Mouse (Mus musculus) left cerebral cortex, adult 11 months (tissue): ENCODE results near the gene Plekha8.

Experiments used
- DNase-seq: peaks from one replicate; pipeline ENCODE4 v3.0.0; 2022; ENCODE audit warnings: low spot score

Gene Plekha8

DNA sequence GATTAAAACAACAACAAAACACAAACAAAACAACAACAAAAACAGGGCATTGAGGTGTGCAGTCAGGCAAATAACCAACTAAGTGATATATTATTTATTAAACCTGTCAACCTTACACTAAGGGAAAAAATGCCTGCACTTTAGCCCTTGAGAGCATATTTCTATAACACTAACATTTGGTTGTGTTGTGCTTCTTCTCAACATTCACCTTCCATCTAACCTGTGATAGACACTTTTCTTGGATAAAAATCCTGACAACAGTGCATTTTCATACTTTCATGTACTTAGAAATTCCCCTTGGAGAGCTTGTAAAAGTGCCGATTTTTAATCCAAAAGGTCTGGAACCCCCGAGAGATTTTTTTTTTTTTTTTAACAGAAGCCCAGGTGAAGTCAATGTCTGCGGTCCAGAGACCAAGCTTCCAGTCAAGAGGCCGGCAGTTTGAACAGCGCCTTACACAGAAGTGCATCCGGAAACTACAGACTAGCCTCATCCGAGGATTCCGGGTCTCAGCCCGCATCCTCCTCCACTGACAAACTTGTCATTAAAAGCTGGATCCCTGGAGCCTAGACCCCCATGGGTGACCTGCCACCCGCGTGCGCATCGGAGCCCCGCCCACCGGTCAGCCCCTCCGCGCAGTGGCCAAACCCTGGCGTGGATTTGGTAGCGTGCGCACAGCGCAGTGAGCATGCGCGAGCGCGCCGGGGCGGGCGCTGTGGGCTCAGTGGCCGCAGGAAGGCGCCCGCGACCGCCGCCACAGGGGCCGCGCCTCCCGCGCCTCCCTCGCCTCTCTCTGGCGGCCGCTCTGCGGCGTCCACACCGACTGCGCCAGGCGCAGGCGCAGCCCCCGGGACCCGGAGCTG is at the start of gene Plekha8:
Gene Plekha8, plus strand, starts transcription at position 643 of the 861 bp plus-strand sequence.
- DNase-seq: peak; percentile 82

DNA sequence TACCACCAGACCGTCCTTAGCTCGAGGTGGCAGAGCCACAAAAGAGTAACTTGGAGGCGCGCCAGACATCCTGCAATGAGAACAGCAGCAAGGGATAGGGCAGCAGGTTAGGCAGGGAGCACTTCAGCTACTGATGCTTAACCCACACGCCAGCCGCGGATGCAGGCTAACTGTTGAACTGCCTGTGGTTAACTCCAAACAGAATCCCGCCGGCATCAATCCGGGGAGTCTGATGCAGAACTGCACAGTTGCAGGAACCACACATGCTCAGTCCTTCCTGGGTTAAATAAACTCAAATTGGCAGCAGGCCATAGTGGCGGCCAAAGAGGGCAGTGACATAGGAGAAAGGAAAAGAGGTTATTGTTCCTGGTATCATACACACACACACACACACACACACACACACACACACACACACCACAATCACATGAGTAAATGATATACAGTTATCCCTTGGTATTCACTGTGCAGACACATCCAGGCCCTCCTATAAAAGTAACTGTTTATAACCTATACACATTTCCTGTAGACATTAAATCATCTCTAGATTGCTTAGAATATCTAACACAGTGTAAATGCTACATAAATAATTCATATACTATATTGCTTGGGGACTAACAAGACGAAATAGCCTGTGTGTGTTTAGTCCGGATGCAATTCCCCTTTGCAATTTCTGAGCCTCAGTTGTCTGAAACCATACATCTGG is 46.4 kb upstream of the Plekha8 start:
- DNase-seq: no peak

DNA sequence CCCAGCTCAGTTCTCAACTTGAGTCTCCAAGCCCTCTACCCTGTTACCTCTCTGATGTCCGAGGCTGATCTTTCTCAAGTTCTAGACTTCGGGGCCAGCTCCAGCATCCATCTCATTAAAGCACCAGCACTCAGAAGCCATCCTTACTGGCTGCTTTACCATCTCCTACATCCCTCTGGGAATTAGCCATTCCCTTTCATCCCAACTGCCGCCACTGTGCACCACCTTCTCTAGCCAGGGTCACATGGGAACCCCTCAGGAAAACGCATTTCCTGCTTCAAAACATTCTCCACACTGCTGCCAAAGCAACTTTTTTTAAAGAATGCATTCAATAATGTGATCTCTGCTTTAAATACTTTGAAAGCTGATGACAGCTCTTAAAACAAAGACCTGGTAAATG is 45.6 kb upstream of the Plekha8 start:
- no peak for DNase-seq

DNA sequence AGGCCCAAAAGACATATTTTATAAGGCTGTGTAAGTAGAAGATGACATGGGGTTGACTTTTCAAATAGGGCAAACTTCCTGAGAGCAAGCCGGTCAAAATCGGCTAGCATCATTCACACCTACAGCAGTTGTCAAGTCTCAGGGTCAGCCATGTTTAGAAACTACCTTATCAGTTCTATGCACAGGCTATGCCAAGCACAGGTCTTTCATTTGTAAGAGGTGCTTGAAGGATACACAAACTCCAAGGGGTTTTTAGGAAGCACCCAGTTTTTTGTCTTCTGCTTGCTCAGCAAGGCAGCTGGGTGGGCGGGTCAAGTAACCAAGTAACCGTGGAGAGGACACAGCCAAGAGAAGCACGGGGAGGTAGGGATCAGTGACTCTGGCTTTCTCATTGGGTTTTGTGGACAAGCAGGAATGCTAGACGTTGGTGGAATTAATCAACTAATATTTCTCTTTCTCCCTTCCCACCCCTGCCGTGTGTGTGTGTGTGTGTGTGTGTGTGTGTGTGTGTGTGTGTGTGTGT is 44.0 kb upstream of the Plekha8 start:
- DNase-seq: no peak

DNA sequence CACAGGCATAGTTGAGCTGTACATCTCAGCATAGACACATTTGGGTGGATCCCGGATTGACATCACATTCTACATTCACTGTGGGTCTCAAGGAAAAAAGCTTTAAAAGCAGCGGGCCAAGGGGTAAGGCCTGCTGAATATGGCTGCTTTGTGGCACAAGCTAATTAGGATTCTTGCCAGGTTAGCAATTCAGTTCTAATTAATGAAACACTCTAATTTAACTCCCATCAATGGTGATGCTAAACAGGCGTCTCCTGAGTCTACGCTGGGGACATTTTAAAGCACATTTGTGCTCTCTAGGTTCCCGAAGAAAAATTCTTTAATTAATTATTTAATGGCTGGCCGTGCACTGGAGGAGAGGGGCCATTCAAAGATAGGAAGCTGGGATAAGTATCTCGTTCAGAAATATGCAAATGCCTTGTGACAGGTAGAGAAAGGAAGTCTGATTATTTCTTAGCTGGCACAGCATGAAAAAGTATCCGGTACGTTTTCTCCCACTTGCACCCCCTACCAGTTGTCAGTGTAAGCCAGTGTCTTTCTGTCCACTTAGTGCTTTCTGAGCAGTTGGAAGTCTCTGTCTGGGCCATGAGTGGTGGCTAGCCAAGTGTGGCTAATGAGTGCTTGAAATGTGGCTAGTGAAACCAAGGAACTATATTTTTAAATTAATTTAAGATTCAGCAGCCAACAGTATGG is 42.0 kb upstream of the Plekha8 start:
- DNase-seq: no peak

DNA sequence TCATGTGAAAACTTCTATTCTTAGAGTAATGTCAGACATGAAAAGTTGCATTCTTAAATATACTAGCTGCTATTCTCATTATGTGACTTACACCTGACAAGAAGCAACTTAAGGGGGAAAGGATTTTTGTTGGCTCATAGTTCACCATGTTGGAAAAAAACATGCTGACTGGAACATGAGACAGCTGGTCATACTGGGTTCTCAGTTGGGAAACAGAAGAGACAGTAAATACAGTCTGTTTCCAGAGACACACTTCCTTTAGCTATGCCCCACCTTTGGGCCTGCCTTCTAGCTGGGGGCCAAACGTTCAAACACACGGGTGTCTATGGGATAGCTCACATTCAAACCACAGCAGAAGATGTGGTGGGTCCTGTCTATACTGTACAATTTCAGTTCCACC is 41.3 kb upstream of the Plekha8 start:
- DNase-seq: no peak

DNA sequence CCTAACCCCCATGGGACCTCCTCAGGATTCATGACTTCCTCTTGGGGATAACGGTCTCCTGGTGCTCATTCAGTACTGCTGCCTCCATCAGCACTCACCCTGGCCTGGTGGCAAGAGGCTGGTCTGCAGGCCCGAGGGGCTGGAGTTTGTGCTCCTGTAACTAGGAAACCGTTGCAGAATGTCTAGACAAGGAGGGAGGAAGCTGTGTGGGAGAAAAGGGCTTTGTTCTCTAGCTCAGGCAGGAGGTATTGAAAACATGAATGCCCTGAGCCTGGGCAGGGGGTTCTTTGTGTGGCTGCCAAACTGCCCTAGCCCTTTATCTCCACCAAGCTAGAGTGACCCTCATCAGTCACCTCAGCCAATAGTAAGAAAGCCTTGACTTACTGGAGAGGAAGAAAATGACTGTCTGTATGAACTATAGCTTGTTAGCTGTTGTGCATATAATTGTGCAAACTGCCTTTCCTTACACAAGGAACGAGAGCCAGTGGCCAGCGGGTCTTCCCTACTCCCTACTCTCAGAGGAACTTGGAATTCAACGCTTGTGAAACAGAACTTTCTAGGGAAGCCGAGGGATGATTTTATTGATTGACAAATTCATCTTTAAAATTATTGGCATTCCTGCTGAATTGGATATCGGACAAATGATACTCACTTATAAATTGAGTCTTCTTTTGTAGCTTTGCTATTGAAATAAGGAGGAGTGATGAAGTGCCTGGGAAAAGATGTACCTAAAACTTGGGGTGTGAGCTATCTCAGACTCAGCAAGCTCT is 40.4 kb upstream of the Plekha8 start:
- no peak for DNase-seq

DNA sequence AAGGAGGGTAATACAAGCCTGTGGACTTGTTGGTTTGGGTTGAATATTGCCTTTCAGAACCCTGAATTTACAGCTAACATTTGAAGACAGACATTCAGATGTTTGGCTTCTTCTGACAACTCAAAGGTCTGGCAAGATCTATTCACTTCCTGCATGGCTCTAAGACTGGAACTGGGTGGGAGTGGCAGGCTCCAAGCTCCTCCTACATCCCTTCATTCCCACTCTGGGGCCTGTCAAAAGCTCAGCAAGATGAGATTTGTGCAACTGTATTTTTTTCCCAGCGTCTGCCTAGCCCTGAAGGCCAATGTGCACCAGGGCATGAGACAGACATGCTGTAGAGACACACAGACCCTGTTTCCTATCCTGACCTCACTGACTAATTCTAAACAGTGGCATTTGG is 39.1 kb upstream of the Plekha8 start:
- no peak for DNase-seq

DNA sequence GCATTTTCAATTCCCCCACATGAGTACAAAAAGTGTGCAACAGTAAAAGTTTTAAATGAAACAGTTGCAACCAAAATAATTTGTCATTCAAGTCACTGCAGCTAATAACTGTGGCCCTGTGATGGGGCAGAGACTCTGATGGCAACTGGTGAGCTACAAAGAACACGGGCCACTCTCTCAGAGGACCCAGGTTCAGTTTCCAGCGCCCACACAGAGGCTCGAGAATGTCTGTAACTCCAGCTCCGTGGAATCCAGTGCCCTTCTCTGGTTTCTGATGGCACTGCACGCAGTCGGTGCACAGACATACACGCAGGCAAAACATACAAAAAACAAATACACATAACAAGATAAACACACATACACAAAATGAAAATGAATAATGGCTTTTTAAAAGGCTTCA is 37.2 kb upstream of the Plekha8 start:
- DNase-seq: no peak

DNA sequence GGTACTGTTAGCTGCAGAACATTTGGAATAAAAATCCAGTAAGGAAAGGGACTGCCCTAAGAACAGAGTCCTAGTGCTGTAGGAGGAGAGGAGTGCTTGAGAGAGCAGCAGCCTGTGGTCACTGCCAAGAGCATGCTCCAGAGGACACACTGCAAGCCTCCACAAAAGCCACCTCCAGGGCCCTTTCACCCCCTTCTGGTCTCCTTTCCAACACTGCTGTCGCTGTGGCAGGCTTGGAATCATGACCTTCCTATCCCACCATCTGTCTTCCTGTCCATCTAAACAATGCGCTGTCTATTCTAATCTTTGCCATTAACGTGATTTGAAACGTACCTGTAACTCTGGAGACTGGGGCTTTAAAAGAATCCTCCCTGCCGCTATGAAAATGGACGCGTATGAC is 36.4 kb upstream of the Plekha8 start:
- no peak for DNase-seq

DNA sequence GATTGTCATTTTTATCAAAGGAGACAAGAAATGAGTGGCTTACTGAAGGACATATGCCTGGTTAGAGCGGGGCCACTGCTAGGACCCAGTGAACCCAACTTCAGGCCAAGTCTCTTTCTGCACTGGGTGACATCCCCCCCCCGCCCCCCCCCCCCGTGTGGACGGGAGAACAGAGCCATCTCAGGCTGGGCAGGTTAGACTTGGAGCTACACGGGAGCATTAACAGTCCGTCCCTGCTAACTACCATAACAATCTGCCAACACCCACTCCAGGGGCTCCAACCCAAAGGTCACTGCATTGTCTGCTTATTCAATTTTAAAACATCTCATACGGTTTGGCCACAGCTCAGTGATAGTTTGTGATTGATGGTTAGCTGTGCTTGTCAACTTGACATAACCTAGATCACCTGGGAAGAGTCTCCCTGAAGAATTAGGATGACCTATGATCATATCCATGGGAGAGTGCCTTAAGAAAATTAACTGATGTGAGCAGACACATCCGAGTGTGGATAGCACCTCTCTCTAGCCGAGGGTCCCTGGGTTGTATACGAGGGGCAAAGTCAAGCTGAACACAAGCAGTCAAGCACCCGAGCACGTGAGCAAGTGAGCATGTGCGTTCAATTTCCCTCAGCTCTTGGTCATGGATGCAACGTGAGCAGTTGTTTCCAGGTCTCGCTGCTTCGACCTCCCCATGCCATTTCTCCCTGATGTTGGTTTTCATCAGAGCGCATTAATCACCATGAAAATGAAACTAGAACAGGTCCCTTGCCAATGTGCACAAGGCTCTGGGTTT is 32.7 kb upstream of the Plekha8 start:
- DNase-seq: no peak

DNA sequence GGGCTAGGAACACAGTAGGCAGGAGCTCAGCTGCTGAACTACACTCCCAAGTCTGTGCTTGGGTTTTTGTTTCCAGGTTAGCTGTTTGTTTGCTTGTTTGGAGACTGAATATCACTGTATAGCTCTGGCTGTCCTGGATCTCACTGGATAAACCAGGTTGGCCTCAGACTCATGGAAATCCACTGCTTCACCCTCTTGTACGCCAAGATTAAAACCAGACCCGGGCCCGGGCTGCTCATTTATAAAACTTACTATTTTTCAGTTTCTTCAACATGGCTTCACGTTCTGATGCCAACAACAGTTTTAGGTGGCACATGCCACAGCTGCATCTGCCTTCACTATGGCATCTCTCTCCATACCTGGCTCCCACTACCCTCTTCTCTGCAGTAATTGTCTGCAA is 31.4 kb upstream of the Plekha8 start:
- DNase-seq: no peak

DNA sequence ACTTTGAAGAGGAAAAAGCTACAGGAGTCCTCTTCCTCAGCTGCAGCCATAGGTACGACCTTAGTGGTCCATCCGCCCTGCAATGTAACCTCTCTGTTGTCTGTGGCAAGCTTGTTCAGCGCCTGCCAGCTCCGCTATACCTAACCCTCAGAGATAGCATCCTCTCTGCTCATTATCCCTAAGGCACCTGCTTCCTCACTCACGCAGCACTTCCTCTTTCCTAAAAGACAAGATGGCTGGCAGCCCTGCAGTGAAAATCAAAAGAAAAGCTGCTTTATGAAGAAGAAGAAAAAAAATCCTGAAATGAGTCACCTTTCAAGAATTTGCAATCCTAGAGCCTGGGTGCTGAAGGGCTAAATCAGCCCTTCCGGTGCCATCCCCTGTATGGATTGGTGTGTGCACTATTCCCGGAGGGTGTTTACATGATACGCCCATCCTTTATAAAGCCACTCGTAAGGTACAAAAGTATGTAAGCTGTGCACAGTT is 30.4 kb upstream of the Plekha8 start:
- DNase-seq: no peak

DNA sequence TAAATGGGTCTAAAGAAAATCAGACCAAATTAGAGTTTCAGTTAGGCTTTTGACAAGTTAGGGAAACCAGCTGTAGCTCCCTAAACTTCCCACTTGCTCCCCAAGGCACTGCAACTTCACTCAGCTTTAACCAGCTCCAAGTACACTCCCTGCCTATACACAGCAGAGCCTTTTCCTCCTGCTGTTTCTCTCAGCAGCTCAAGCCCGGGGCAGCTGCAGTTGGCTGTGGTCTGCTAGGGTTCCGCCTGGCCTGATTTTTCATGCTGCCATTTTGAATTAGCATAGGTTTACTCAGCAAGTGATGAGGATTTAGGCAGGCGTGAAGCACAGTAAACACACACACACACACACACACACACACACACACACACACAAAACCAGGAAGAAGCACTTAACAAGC is 29.9 kb upstream of the Plekha8 start:
- no peak for DNase-seq

DNA sequence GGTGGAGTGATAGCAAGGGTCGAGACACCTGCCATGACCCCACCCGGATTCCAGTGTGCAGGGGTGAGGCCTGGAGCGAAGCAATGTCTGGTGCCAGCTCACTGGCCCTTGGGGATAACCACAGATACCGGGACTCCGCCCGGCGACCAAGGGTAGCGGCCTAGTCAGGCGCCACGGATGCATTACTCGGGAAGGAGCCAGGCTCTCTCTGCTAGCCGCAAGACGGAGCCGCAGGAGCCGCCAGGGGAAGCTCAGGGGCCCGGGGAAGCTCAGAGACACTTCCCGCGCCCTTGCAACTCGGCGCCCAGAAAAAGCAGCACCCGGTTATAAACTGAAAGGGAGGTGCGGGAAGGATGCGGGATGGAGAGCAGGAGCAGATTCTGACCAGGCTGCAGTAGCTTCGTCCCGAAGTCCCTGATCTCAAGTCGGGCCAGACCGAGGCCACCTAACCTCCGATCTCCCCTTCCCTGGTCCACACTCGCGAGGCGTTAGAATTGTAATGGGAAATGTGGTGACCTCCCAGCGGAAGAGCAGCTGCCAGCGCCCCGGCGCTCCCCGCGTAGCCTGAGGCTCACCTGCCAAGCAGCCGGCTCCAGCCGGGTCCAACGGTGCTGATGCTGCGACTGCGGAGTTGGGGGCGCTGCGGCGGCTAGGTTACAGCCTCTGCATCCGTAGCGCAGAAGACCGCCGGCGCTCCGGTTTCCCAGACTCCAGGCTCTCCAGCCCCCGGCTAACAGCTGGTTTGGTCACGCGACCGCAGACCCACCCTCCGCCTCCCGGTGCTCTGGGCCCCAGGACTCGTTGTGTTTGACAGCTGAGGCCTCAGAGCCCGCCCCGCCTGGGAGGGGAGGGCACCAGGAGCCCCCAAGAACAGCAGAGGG is 29.0 kb upstream of the Plekha8 start, which contains the start of gene Scrn1:
Gene Scrn1, minus strand, starts transcription at position 825 of the 881 bp plus-strand sequence.
- DNase-seq: peak; percentile 63

DNA sequence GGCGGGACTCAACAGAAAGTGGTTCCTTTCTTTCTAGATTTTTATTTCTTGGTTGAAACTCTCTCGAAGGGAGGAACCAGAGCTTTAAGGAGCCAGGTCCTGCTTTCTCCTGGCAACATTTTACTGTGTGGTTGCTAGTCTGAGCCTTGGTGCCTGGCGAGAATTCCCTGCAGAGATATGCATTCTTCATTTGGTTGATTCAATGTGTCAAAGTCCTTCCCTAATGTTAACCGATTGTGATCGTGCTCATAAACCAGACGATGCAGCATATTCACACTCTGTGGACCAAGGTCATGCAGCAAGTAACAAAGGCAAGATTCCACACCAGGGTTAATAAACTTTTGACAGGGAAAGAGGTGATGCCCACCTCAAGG is 28.4 kb upstream of the Plekha8 start:
- DNase-seq: no peak

DNA sequence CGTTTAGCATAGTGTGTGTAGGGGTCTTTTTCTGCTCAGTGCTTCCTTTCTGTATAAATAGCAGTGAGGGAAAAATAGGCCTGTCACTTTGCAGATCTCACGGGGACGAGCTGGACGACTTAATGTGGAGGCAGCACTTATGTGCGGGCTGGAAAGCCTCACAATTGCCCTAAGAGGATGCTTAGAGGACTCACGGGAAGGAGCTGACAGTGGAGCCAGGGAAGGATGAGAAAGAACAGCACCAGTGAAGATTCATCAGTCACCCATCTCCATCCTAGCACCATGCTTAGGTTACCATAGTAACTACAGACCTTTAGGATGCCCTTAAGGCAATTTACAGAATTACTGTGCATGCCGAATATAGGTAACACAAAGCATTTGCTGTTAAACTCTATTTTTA is 25.1 kb upstream of the Plekha8 start:
- no peak for DNase-seq

DNA sequence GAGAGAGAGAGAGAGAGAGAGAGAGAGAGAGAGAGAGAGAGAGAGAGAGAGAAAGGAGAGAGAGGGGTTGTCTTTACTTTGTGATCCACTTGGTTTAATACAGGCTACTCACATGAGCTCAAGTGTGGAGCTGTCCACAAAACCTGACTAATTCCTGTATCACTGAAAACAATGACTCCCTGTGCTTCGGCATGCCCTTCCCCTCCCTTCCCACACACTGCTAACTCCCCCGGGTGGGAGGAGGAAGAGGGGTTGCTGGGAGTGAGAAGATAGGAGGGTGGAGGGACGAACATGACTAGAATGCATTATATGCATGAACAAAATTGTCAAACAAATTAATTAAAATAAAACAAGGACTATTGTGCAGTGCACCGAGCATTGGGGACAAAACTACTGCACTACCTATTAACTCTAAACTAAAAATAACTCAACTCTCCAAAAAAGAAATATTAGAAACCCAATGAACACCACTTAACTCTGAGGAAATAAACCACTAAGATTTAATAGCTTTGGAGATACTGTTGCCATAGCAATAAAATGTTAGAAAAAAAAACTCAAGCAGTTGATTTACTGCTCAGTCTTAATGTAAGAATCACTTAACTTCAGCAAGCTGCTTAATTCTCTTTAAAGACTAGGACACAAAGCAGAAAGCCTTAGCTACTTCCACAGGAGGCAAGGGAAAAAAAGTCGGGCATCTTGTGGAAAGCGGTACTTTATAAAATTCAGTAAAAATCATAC is 21.5 kb upstream of the Plekha8 start:
- DNase-seq: no peak

DNA sequence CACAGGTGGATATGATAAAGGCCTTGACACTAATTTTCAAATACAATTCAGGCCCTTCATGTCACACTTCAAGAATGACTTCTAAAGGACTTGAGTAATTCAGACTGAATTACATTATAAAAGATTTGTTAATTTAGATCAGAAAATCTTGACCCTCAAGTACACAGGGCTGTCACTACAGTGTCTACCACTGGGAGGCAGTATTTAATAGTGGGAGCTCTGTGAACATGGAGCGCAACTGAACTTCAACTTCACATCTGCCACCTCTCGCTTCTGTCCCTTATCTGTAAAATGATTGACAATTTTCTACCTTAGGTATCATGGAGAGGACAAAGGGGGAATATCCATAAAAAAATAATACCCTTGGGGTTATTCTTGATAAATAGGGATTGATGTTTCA is 8.7 kb upstream of the Plekha8 start:
- peak; percentile 35 for DNase-seq
